Mouse (Mus musculus) embryo, embryonic 11.5 days (tissue): ENCODE data around the gene Krt36.

ENCODE experiments used
- DNase-seq: peaks from one replicate; pipeline ENCODE4 v3.0.0-alpha.2; 2012; ENCODE audit warnings: low read depth, low spot score

The Krt36 gene

DNA sequence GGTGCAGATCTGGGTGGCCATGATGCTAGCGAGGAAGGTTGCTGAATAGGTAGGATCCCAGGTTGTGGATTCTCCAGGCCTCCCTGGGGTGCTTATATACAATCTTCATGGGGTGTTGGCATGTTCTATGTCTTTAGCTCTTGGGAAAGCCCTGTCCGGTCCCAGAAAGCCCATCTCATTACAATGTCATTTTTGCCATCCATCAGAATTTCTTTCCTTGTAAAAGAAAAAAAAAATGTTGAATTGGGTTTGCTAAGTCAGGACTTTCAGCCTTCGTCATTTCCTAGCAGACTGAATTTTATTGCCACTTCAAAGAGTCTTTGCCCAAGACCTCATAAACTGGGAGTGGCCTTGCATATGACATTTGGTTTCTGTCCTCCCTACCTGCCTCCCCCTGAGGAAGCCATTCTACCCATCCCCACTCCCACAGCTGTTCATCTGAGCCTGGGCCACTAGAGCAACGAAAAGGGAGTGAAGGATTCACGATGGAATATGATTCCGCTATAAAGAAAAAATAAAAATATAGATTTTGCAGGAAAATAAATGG, at the start of gene Krt36:
Krt36 (minus strand) TSS at position 51 of the 547 bp plus-strand sequence.
- DNase-seq = no peak

DNA sequence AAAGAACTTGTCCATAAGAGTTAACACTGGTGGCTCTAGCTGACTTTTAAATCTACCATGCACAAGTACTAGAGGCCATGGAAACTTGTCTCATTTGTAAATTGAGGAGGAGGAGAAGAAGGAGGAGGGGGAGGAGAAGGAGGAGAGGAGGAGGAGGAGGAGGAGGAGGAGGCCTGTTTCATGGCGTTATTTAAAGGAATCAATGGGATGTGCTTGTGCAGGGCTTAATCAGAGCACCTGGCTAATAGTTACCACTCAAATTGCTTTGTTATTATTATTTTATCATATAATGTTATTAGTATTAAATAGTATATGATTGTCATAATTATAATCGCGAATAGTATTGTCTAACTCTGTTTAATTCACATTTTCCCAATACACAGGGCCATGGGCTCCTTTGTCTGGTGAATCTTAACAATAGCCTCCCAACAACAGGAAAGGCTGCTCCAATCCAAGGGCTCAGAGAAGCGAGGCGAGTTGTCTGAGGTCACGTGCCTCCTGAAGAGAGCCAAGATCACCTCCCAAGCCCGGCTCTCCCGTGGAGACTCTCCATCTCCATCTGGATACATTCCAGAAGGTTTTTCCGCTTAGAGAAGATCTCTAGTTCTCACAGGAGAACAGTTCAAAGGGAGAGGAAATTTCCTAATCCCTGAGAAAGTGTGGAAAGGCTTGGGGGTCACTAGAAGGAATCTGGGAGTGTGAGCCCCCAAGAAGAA, 43.3 kb upstream of the Krt36 start, which contains the start of gene Krt19:
Krt19 (minus strand) TSS at position 51 of the 716 bp plus-strand sequence.
- no peak for DNase-seq

- DNase-seq = no peak
These were observed 42.3 kb upstream of the Krt36 start for GRCm38 (mm10) chr11:100147566-100148353.

DNA sequence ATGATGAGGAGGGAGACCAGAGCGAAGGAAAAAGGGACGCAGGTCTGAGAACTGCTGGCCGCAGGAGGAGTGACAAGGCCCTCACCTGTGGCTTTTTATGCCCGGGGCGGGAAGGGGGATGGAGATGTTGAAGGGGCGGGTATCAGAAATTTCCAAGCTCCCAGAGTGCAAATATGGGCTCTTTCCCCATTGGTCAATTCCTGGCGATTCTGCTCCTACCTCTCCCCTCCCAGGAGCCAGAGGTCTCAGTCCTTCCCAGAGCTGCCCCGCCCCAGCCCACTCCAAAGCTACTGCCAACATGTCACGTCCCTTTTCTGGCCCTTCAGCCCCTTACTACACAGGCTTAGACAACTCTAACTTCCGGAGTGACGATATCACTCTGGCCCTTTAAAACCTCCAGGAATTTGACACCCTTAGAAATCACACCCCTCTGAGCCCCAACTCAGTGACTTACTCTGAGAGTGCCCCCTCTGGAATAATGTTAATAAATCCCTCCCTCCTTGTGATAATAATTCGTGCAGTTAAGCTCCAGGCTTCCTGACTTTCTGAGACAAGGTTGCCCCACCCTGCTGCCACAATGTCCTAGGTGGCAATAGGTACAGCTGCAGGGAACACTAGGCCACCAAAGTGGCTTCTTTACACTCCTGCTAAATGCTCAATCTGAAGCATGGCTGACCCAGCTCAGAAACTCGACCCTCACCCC, 40.6 kb upstream of the Krt36 start:
- no peak for DNase-seq

- DNase-seq = no peak
These were observed 39.7 kb upstream of the Krt36 start for GRCm38 (mm10) chr11:100145104-100145503.

GRCm38 (mm10) chr11:100140966-100141365, 35.5 kb upstream of the Krt36 start:
- no peak for DNase-seq

- DNase-seq = no peak
These were observed 34.0 kb upstream of the Krt36 start for GRCm38 (mm10) chr11:100139391-100139790.

DNA sequence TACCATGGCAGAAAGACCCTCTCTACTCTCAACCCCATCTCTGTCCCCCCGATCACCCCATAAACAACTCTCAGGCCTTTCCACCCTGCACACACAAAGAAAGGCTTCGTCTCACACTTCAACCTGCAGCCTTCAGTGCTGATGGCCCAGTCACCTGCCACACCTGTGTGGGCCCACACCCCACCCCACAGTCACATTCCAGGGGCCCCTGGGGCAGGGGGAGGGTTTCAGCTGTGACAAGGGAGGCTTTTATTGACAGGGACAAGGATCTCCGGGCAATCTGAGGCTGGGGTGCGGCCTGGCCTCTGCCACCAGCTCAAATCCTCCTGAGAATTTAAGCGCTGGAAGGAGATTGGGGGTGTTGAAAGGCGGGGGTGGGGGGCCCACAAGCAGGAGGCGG, 33.4 kb upstream of the Krt36 start:
- no peak for DNase-seq

DNA sequence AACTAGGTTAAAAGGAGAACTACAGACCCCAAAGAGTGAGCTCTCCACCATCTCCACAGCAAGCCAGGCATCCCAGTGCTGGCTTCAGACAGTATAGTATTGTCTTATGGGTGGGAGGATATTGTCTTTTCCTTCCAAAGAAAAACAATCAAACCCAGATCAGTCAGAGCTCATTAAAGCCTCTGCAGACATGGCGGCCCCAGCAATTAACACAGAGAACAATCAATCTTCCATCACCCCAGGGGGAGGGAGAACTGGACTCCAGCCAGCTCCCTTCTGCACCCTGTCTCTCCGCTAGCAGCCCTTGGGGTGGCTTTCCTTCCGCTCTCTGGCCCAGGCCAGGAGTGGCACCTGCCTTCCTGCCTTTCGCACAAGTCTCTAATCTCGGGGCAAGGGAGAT, 32.3 kb upstream of the Krt36 start:
- no peak for DNase-seq

DNA sequence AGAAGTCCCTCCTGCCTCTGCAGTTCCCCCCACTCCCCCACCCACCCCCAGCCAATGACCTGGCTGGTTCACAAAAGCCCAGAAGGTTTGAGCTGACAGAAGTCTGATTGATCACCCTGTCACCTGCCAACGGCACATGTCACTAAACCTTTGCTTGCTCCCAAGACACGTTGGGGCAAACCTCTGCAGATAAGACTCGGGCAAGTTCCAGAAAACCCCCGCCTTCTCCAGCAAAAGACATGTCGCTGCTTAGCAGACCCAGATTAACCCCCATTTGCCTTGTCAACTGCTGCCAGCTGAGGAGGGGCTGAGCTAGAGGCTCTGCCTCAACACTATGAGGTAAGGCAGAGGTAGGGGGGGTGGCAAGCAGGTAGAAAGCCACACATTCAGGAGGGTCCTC, 31.1 kb upstream of the Krt36 start:
- no peak for DNase-seq

DNA sequence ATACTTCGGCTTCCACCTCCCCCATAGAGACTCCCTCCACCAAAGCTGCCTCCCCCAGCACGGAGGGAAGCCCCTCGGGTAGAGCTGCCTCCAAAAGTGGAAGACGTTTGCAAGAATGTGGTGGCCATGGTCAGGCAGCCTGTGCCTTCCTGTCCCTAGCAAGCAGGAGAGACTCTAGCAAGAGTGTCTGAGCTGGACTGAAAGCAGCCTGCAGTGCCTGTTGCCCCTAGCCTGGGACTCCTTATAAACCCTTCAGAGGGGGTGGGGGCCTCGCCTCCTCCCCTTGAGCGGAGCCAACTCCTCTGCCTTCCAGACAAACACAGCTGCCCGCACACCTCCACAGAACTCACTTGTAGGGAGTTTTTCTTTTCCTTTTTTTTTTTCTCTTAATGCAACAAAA, 30.3 kb upstream of the Krt36 start, which contains the start of gene Krt15:
Krt15 (minus strand) TSS at position 198 of the 400 bp plus-strand sequence.
- no peak for DNase-seq

DNA sequence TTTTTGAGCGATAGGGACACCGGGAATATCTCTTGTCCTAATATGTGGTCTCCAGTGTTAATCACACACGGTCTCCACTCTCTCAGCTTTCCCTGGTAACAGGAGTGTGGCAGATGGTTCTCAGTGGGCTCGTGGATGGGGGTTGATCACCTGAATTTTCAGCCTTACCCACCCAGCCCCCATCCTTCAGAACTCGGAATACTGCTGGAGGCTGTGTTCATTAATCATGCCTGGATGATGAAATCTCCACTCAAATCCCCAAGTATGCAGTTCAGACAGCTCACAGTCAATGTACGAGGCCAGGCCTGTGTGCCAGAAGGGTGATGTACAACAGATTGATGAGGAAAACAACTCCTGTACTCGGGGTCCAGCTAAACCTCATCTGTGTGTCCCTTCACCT, 19.5 kb upstream of the Krt36 start:
- DNase-seq = no peak

- no peak for DNase-seq
These were observed 16.0 kb upstream of the Krt36 start, which contains the start of gene Krt13 for GRCm38 (mm10) chr11:100121466-100121865. Gene Krt13 (minus strand): TSS chr11:100121566.

GRCm38 (mm10) chr11:100120331-100120730, 14.9 kb upstream of the Krt36 start:
- no peak for DNase-seq

GRCm38 (mm10) chr11:100113742-100114029, 8.3 kb upstream of the Krt36 start:
- no peak for DNase-seq

- DNase-seq = no peak
These were observed 7.7 kb upstream of the Krt36 start for GRCm38 (mm10) chr11:100112935-100113741.

DNA sequence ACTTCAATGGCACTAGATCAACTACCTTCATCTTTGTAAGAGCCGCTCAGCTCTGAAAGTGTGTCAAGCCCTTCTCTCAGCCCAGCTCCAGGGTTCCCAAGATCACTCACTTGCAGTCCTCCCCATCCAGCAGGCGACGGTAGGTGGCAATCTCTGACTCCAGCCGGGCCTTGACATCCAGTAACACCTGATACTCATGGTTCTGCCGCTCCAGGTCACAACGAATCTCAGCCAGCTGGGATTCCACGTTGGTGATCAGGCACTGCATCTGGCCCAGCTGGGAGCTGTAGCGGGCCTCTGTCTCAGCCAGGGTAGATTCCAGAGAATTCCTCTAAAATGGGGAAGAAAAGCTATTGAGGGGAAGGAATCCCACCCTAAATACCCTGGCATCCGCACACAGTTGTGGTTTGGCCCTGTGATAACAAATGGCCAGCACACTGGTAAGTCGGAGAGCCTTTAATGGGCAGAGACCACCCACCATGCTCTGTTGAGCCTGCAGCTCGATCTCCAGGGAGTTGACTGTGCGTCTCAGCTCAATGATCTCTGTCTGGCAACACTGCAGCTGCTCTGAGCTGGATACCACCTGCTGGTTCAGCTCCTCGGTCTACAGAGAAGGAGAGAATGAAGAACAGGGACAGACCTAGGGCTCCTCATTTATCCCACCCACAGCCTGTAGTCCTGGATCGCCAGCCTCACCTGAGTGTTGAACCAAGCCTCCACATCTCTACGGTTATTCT, 2.6 kb downstream of the Krt36 start:
- no peak for DNase-seq

- no peak for DNase-seq
These were observed 5.0 kb downstream of the Krt36 start for GRCm38 (mm10) chr11:100100391-100100790.

DNA sequence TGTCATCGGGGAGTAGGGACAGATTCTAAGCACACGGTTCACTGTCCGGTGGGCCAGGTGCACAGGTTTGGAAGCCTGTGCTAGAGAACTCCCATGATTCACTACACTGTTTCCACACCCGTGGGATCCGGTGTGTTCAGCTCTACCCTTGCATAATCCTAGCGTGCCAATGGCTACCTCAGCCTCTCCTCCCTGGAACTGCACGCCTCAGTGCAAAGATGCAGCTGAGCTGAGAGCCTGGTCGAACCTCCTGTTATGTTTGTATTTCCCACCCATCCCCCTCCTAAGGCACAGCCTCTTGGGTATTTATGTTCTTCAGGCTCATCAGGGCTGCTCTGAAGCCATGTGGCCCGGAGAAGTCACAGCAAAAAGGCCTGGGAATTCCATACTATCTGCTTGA, 7.6 kb downstream of the Krt36 start:
- DNase-seq = no peak

DNA sequence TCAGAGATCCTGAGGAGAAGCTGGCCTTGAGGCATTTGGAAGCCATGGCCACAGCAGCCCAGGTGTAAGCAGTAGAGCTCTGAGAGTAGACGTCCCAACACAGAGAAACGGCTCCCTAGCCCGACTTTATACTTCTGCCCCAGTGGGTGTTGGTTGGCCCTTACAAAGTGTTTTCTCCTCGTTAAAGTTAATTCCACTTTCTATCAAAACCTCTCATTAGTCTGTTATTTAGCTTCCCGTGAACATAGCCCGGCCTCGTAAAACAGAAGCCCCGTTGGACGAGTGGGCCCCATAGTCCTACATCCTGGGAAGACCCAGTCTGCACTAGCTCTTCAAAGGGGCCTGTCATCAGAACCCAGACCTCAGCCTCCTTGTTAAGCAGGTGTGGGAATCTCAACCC, 9.3 kb downstream of the Krt36 start, which contains the start of gene Krt35:
Krt35 (minus strand) TSS at position 101 of the 400 bp plus-strand sequence.
- DNase-seq = no peak
